Mouse (Mus musculus) limb, embryonic 12.5 days (tissue): ENCODE data around the gene Reln. TPM values are rescaled to one million over a fixed set of nuclear protein-coding genes. Genes with fewer than 3 reads are reported as not detected.

Experiments used
- ATAC-seq: fragments of 200-750 bp; cut with Nextera tagmentation; 2 replicates; pipeline ENCODE4 v1.8.0; 2017; ENCODE audit warnings: low read depth, moderate TSS enrichment; ENCODE audit not compliant: insufficient number of reproducible peaks, insufficient read depth, low FRiP score, low TSS enrichment
- H3K27ac ChIP-seq: fragments of 300-500 bp; sonication (generic); 2 replicates; pipeline ENCODE4 v1.5.1; 2016; ENCODE audit warnings: mild to moderate bottlenecking, moderate library complexity
- H3K27me3 ChIP-seq: fragments of 300-500 bp; sonication (generic); 2 replicates; pipeline ENCODE4 v1.6.1; 2016; ENCODE audit warnings: mild to moderate bottlenecking, moderate library complexity
- H3K36me3 ChIP-seq: fragments of 300-500 bp; sonication (generic); 2 replicates; pipeline ENCODE4 v1.6.1; 2016; ENCODE audit warnings: mild to moderate bottlenecking, moderate library complexity
- H3K4me1 ChIP-seq: fragments of 300-500 bp; sonication (generic); replicated peaks from 2 replicates; pipeline ENCODE4 v1.6.1; 2016
- H3K4me2 ChIP-seq: fragments of 300-500 bp; sonication (generic); 2 replicates; pipeline ENCODE4 v1.6.1; 2016; ENCODE audit warnings: mild to moderate bottlenecking, moderate library complexity
- H3K4me3 ChIP-seq: fragments of 300-500 bp; sonication (generic); replicated peaks from 2 replicates; pipeline ENCODE4 v1.5.1; 2016; ENCODE audit warnings: mild to moderate bottlenecking
- H3K9ac ChIP-seq: fragments of 300-500 bp; sonication (generic); replicated peaks from 2 replicates; pipeline ENCODE4 v1.6.1; 2016; ENCODE audit warnings: mild to moderate bottlenecking, moderate library complexity
- H3K9me3 ChIP-seq: fragments of 300-500 bp; sonication (generic); 2 replicates; pipeline ENCODE4 v1.6.1; 2016; ENCODE audit warnings: mild to moderate bottlenecking, moderate library complexity
- WGBS: fragments of 180-500 bp; shearing (Covaris S2); methylation state at CpG from one replicate; pipeline ENCODE4 v1.1.7; 2016; 5-methylcytosine and 5-hydroxymethylcytosine counted together
- polyA plus RNA-seq: library from polyadenylated mRNA; unstranded; fragments of >200 nt; fragmentation: Nextera tagmentation; extraction: Ambion mirVana; gene quantifications from 2 replicates; pipeline ENCODE4 v1.2.1, GENCODE M21; 2016

Gene Reln
- polyA plus RNA-seq, result 1.7 and 2.0 TPM in 2 replicates

- no peaks in the 10 kb centered on the region for H3K36me3 ChIP-seq
- peaks cover 82% of the 10 kb centered on the region for H3K27me3 ChIP-seq
- ATAC-seq, result peak; percentile 83
- H3K4me1 ChIP-seq, result peaks cover 6% of the 10 kb centered on the region
- WGBS, result under 1% methylated on average over 40 of the region's 68 CpGs
- peak within 1 kb of the TSS; percentile 65 for H3K9ac ChIP-seq
- H3K27ac ChIP-seq, result no peak within 1 kb of the TSS
- no peaks in the 10 kb centered on the region for H3K9me3 ChIP-seq
- H3K4me2 ChIP-seq, result peak within 1 kb of the TSS; percentile 95
- peak within 1 kb of the TSS; percentile 60 for H3K4me3 ChIP-seq
These were observed at the start of gene Reln for GRCm38 (mm10) chr5:22344556-22344975. Gene Reln (minus strand): TSS chr5:22344702.

DNA sequence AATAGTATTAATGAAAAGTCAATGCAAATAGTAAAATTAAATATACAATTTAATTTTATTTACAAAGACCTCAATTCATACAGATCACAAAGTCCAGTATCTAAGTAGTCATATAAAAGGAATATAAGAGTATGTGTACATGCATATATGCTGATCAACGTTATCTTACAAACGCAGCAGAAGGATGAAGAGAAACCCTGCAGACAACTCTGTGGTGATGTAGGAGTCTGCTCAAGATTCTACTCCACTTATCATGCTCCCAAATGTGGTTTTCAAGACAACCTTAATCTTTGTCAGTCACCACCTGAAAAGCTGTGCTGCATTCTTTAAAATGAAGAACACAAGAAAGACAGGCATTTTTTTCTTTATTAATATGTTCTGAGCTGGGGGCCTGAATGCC, 44.0 kb upstream of the Reln start:
- 90% methylated on average over 2 of the region's 2 CpGs for WGBS
- H3K4me3 ChIP-seq, result no peak overlapping the region
- no peak for ATAC-seq
- H3K9ac ChIP-seq, result no peak overlapping the region
- H3K9me3 ChIP-seq, result no peaks in the 10 kb centered on the region
- H3K36me3 ChIP-seq, result no peaks in the 10 kb centered on the region
- H3K4me1 ChIP-seq, result no peaks in the 10 kb centered on the region
- H3K4me2 ChIP-seq, result no peak overlapping the region
- no peak overlapping the region for H3K27ac ChIP-seq
- no peaks in the 10 kb centered on the region for H3K27me3 ChIP-seq

- no peak overlapping the region for H3K4me2 ChIP-seq
- no peak overlapping the region for H3K27ac ChIP-seq
- WGBS, result 74% methylated on average over 9 of the region's 9 CpGs
- no peak for ATAC-seq
- H3K9ac ChIP-seq, result no peak overlapping the region
- no peaks in the 10 kb centered on the region for H3K27me3 ChIP-seq
- no peak overlapping the region for H3K4me3 ChIP-seq
- H3K9me3 ChIP-seq, result no peaks in the 10 kb centered on the region
- no peaks in the 10 kb centered on the region for H3K36me3 ChIP-seq
- no peaks in the 10 kb centered on the region for H3K4me1 ChIP-seq
These were observed 16.0 kb upstream of the Reln start for GRCm38 (mm10) chr5:22360510-22360909.

DNA sequence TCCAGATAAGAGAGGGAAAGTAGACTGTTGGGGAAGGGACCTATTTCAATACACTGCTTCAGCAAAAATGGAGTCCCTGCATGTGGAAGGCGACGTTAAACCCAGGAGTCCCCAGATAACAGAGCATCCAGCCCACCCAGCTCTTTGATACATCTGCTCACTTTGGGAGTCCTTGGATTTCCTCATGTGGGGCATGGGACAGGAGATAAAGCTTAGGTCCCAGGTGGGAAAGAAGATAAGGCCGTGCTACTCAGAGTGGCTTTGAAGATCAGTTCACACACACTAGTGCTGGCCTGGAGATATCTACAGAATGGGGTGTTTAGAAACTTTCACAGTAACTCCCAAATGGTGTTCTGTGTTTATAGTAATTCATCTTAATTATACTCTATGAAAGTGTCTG, 3.9 kb upstream of the Reln start:
- Histone ChIP-seq H3K4me3 (no peak overlapping the region), H3K27me3 (peaks cover 56% of the 10 kb centered on the region), H3K27ac (no peak overlapping the region), H3K4me2 (no peak overlapping the region), H3K36me3 (no peaks in the 10 kb centered on the region), H3K4me1 (peaks cover 6% of the 10 kb centered on the region), H3K9me3 (no peaks in the 10 kb centered on the region), H3K9ac (no peak overlapping the region)
- WGBS, result 79% methylated on average over 3 of the region's 3 CpGs
- no peak for ATAC-seq

DNA sequence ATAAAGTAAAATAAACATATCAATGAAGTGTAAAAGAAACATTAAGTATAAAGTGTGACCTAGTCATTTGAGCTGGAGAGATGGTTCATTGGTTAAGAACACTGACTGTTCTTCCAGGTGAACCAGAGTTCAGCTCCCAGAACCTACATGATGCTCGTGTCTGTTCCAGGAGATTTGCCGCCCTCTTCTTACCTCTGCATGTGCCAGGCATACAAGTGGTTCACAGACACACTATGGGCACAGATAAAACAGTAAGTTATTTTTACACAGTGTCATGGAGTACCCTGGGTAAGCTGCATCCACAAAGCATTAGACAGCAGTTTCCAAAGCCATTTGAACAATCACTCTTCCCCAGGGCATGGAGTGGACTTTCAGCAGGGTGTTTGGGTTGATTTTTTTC, 3.2 kb upstream of the Reln start:
- 82% methylated on average over 2 of the region's 2 CpGs for WGBS
- H3K4me1 ChIP-seq, result peaks cover 6% of the 10 kb centered on the region
- no peak overlapping the region for H3K4me2 ChIP-seq
- no peaks in the 10 kb centered on the region for H3K9me3 ChIP-seq
- H3K27me3 ChIP-seq, result peaks cover 61% of the 10 kb centered on the region
- H3K36me3 ChIP-seq, result no peaks in the 10 kb centered on the region
- H3K27ac ChIP-seq, result no peak overlapping the region
- H3K4me3 ChIP-seq, result no peak overlapping the region
- ATAC-seq, result no peak
- H3K9ac ChIP-seq, result no peak overlapping the region

- 0 out of 2 replicates have a peak overlapping the region, but pooled peaks have one; percentile 95 for H3K4me2 ChIP-seq
- no peak overlapping the region for H3K27ac ChIP-seq
- H3K9ac ChIP-seq, result no peak overlapping the region
- H3K9me3 ChIP-seq, result no peaks in the 10 kb centered on the region
- H3K27me3 ChIP-seq, result peaks cover 74% of the 10 kb centered on the region
- H3K36me3 ChIP-seq, result no peaks in the 10 kb centered on the region
- H3K4me3 ChIP-seq, result no peak overlapping the region
- H3K4me1 ChIP-seq, result peaks cover 6% of the 10 kb centered on the region
- WGBS, result 31% methylated on average over 14 of the region's 14 CpGs
- no peak for ATAC-seq
These were observed 1.6 kb upstream of the Reln start for GRCm38 (mm10) chr5:22345894-22346635.

DNA sequence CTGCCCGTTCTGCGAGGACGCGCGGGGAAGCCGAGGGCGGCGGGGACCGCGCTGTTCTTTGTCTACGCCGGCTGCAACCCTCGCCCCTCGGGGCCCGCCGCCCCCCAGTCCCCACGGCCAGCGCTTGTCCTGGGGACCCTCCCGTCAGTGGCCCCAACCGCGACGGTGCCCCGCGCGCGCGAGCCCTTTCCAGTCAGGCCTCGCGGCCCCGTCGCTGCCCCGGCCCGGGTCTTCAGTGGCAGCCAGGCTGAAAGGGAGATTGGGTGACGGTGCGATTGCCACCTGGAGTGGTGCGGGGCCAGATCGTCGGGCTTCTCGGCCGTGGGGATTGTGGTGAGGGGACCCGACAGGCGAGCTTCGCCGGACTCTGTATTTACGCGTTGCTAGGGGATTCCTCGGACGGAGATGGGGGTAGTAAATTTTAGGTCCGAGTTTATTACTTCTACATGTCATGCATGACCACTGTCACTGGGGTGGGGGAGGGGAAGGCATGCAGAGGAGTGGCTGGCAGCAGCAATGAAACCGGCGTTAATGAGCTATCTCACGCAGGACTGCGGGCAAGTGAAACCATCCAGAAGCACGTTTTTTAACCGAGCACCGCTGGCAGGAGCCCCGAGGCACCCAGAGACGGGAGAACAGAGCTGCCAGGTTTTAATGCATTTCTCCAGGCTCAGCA, 612 bp upstream of the Reln start:
- Histone ChIP-seq H3K27ac (no peak overlapping the region), H3K4me2 (peak overlapping the region; percentile 95), H3K36me3 (no peaks in the 10 kb centered on the region), H3K4me3 (peak overlapping the region; percentile 60), H3K9me3 (no peaks in the 10 kb centered on the region), H3K9ac (peak overlapping the region; percentile 65), H3K4me1 (peaks cover 6% of the 10 kb centered on the region), H3K27me3 (peaks cover 82% of the 10 kb centered on the region)
- ATAC-seq, result peak; percentile 67
- under 1% methylated on average over 54 of the region's 58 CpGs for WGBS

DNA sequence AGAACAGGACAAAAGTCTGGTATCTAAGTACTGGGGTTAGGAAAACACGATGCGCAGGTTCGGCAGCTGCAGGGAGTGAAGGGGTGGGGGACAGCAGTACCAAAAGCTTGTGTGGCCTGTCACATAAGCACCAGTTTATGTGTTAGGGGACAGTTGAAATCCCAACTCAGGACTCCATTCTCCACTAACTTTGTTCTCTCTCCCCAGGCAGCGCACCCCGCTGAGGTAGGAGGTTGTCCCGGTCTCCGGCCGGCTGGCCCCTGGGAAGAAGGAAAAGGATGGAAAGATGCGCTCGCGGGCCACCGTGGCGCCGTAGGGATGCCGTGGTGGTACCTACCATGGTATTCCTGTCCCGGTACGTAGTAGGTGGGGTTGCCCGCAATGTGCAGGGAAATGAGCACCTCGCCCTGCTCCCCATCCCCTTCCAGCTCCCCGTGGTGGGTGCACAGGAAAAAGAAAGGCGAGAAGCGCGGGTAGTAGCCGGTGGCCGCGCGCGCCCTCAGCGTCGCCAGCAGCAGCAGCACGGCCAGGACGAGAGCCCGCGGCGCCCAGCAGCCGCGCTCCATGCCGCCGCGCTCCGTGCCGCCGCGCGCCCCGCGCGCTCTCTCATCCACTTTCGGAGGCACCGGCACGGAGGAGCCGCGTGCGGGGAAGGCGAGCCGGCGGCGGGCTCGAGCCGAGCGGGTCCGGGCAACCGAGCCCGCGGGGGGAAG, 503 bp downstream of the Reln start:
- peak; percentile 18; the same call in 1 of the 2 replicates for ATAC-seq
- Histone ChIP-seq H3K27ac (no peak overlapping the region), H3K4me3 (peak overlapping the region; percentile 60), H3K9ac (peak overlapping the region; percentile 65), H3K4me2 (peak overlapping the region; percentile 95), H3K27me3 (peaks cover 81% of the 10 kb centered on the region), H3K9me3 (no peaks in the 10 kb centered on the region), H3K4me1 (peaks cover 6% of the 10 kb centered on the region), H3K36me3 (no peaks in the 10 kb centered on the region)
- under 1% methylated on average over 63 of the region's 65 CpGs for WGBS

- Histone ChIP-seq H3K4me2 (peak overlapping the region; percentile 95), H3K4me1 (peaks cover 6% of the 10 kb centered on the region), H3K4me3 (peak overlapping the region; percentile 60), H3K27me3 (peaks cover 77% of the 10 kb centered on the region), H3K36me3 (no peaks in the 10 kb centered on the region), H3K9ac (no peak overlapping the region; the same call in 1 of the 2 replicates), H3K27ac (no peak overlapping the region), H3K9me3 (no peaks in the 10 kb centered on the region)
- WGBS, result 2% methylated on average over 10 of the region's 10 CpGs
- no peak for ATAC-seq
These were observed 1.0 kb downstream of the Reln start for GRCm38 (mm10) chr5:22343536-22343842.

- Histone ChIP-seq H3K36me3 (no peaks in the 10 kb centered on the region), H3K27ac (no peak overlapping the region), H3K9me3 (no peaks in the 10 kb centered on the region), H3K4me3 (no peak overlapping the region), H3K4me1 (peaks cover 6% of the 10 kb centered on the region), H3K9ac (no peak overlapping the region), H3K4me2 (no peak overlapping the region), H3K27me3 (peaks cover 70% of the 10 kb centered on the region)
- ATAC-seq, result no peak
- 78% methylated on average over 7 of the region's 7 CpGs for WGBS
These were observed 2.0 kb downstream of the Reln start for GRCm38 (mm10) chr5:22342461-22342860.

DNA sequence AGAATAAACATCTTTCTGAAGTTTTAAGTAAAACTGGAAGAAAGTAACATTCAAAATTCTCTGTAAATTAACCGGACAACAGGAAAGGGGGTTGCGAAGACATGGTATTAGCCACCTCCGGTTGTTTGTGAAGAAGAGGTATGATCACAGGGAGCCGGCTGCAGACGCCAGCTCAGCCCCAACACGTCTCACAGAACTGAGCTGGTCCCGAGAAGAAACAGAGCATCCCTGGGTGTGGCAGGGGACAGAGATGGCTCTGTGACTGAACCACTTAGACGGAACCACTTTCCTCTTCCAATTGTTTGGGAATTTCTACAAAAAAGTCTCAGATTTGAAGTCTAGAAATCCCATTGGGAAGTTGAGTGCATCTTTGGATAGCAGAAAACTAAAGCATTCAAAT, 3.5 kb downstream of the Reln start:
- WGBS, result 86% methylated on average over 8 of the region's 8 CpGs
- Histone ChIP-seq H3K9me3 (no peaks in the 10 kb centered on the region), H3K9ac (no peak overlapping the region), H3K36me3 (no peaks in the 10 kb centered on the region), H3K27ac (no peak overlapping the region), H3K4me1 (peaks cover 6% of the 10 kb centered on the region), H3K27me3 (peaks cover 56% of the 10 kb centered on the region), H3K4me3 (no peak overlapping the region), H3K4me2 (no peak overlapping the region)
- no peak for ATAC-seq
